Mouse (Mus musculus) hindbrain, embryonic 14.5 days (tissue): ENCODE data around the gene Nr2c2. TPM values are rescaled to one million over a fixed set of nuclear protein-coding genes. Genes with fewer than 3 reads are reported as not detected.

Experiments
- ATAC-seq: fragments of 200-750 bp; cut with Nextera tagmentation; 2 replicates; pipeline ENCODE4 v1.8.0; 2017; ENCODE audit warnings: moderate number of reproducible peaks, mild to moderate bottlenecking, moderate TSS enrichment, moderate library complexity; ENCODE audit not compliant: low FRiP score
- DNase-seq: peaks from one replicate; pipeline ENCODE4 v3.0.0-alpha.2; 2015; ENCODE audit warnings: low spot score
- H3K27ac ChIP-seq: fragments of 300-500 bp; sonication (generic); 2 replicates; pipeline ENCODE4 v1.5.1; 2014; ENCODE audit warnings: mild to moderate bottlenecking, moderate library complexity
- H3K27me3 ChIP-seq: fragments of 300-500 bp; sonication (generic); 2 replicates; pipeline ENCODE4 v1.6.1; 2014; ENCODE audit warnings: mild to moderate bottlenecking, low read length, mixed read lengths; ENCODE audit not compliant: control insufficient read depth, insufficient read depth
- H3K36me3 ChIP-seq: fragments of 300-500 bp; sonication (generic); replicated peaks from 2 replicates; pipeline ENCODE4 v1.6.1; 2014; ENCODE audit not compliant: control insufficient read depth, insufficient read depth
- H3K4me1 ChIP-seq: fragments of 300-500 bp; sonication (generic); replicated peaks from 2 replicates; pipeline ENCODE4 v1.6.1; 2014; ENCODE audit warnings: antibody characterized with exemption, low read length, mixed read lengths; ENCODE audit not compliant: control insufficient read depth, insufficient read depth
- H3K4me2 ChIP-seq: fragments of 300-500 bp; sonication (generic); replicated peaks from 2 replicates; pipeline ENCODE4 v1.6.1; 2014; ENCODE audit warnings: mild to moderate bottlenecking, moderate library complexity
- H3K4me3 ChIP-seq: fragments of 300-500 bp; sonication (generic); replicated peaks from 2 replicates; pipeline ENCODE4 v1.5.1; 2014; ENCODE audit warnings: mild to moderate bottlenecking, low read length
- H3K9ac ChIP-seq: fragments of 300-500 bp; sonication (generic); 2 replicates; pipeline ENCODE4 v1.6.1; 2014
- H3K9me3 ChIP-seq: fragments of 300-500 bp; sonication (generic); 2 replicates; pipeline ENCODE4 v1.6.1; 2016; ENCODE audit warnings: low read length; ENCODE audit not compliant: control insufficient read depth
- WGBS: fragments of 180-500 bp; shearing (Covaris S2); extraction: QIAGEN DNeasy Blood & Tissue Kit; methylation state at CpG from one replicate; pipeline ENCODE4 v1.1.7; 2014; 5-methylcytosine and 5-hydroxymethylcytosine counted together
- polyA plus RNA-seq: library from polyadenylated mRNA; unstranded; fragments of >200 nt; fragmentation: Nextera tagmentation; extraction: Ambion mirVana; gene quantifications from 2 replicates; pipeline ENCODE4 v1.2.1, GENCODE M21; 2014

The Nr2c2 gene
- polyA plus RNA-seq, 1 experiment from 2014 or later, result 34.9 TPM

DNA sequence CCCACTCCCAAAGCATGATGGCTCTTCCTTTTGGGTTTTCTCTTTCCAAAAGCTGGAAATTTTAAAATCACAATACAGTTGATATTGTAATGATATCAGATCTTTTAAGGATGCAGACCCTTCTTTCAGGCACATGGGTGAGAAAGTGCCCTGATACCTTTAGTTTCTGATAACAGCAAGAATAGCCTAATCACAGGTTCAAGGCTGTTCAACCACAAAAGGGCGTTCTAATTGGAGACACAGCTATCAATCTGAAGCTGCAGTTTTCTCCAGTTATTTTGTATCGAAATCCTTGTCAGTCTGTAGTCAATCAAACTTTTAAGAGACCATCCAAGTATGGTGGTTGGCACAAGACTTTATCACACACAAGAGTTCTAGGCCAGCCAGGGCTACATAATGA is 2.7 kb downstream of the Nr2c2 start:
- DNase-seq (no peak), ATAC-seq (no peak)
- H3K4me2 ChIP-seq, result peak overlapping the region; percentile 71; the same call in 1 of the 2 replicates
- H3K9ac ChIP-seq, result no peak overlapping the region
- H3K27ac ChIP-seq, result no peak overlapping the region
- no peaks in the 10 kb centered on the region for H3K9me3 ChIP-seq
- H3K4me3 ChIP-seq, result no peak overlapping the region
- no peaks in the 10 kb centered on the region for H3K27me3 ChIP-seq
- H3K36me3 ChIP-seq, result no peaks in the 10 kb centered on the region
- peaks cover 30% of the 10 kb centered on the region for H3K4me1 ChIP-seq
- 92% methylated on average over 2 of the region's 2 CpGs for WGBS

DNA sequence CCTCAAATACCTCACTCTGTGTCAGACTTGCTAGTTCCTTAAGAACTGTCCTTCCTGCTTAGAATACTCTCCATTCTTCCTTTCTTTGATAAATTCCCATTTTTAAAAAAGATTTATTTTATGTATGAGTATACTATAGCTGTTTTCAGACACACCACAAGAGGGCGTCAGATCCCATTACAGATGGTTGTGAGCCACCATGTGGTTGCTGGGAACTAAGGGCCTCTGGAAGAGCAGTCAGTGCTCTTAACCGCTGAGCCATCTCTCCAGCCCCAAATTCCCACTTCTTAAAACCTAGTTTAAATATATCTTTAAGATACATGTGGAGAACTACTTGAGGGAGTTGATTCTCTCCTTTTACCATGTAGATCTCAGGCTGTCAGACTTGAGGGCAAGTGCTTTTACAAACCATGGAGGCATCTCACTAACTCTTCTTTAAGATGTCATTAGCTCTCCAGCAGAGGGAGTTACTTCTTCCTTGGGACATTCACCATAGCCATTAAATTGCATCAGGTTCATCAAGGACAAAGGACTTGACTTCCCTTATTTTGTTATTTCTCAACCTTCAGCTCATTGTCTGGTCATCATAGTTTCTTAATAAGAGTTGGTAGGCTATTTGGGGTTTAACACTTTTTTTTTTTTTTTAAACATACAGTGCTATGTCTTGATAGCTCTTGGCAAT is 9.6 kb downstream of the Nr2c2 start:
- no peaks in the 10 kb centered on the region for H3K4me1 ChIP-seq
- 69% methylated on average over 2 of the region's 2 CpGs for WGBS
- no peaks in the 10 kb centered on the region for H3K9me3 ChIP-seq
- no peaks in the 10 kb centered on the region for H3K27me3 ChIP-seq
- no peak overlapping the region for H3K4me3 ChIP-seq
- DNase-seq, result no peak
- H3K36me3 ChIP-seq, result no peaks in the 10 kb centered on the region
- ATAC-seq, result no peak
- H3K9ac ChIP-seq, result no peak overlapping the region
- no peak overlapping the region for H3K27ac ChIP-seq
- no peak overlapping the region for H3K4me2 ChIP-seq

GRCm38 (mm10) chr6:92124547-92124946 is 33.4 kb downstream of the Nr2c2 start:
- no peaks in the 10 kb centered on the region for H3K4me1 ChIP-seq
- no peaks in the 10 kb centered on the region for H3K36me3 ChIP-seq
- no peak overlapping the region for H3K27ac ChIP-seq
- H3K4me2 ChIP-seq, result no peak overlapping the region
- H3K27me3 ChIP-seq, result no peaks in the 10 kb centered on the region
- DNase-seq (no peak), ATAC-seq (no peak)
- no peak overlapping the region for H3K4me3 ChIP-seq
- no peak overlapping the region for H3K9ac ChIP-seq
- no peaks in the 10 kb centered on the region for H3K9me3 ChIP-seq

- Histone ChIP-seq H3K4me1 (no peaks in the 10 kb centered on the region), H3K9me3 (no peaks in the 10 kb centered on the region), H3K4me3 (no peak overlapping the region), H3K27me3 (no peaks in the 10 kb centered on the region), H3K27ac (no peak overlapping the region), H3K9ac (no peak overlapping the region), H3K4me2 (no peak overlapping the region), H3K36me3 (no peaks in the 10 kb centered on the region)
- ATAC-seq (no peak), DNase-seq (no peak)
- WGBS, result 100% methylated on average over 1 of the region's 1 CpGs
Observed at GRCm38 (mm10) chr6:92126861-92127468, 35.8 kb downstream of the Nr2c2 start.

DNA sequence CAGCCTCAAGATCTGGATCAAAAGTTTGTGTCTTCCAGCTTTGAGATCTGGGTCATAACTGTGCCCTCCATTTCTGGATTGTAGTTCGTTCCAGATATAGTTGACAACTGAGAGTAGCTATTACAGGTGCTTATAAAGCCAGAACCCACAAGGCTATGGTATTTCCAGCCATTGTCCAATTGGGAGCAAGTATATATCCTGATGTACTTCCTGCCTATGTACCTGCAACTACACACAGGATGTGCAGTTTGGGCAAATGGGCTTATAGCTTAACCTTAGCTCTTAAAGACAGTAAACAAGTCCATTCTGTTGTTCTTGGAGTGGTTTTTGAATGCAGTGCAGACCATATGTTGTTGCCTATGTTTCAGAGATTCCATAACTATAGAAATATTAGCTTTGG is 40.3 kb downstream of the Nr2c2 start:
- Histone ChIP-seq H3K4me2 (no peak overlapping the region), H3K27ac (no peak overlapping the region), H3K4me1 (no peaks in the 10 kb centered on the region), H3K4me3 (no peak overlapping the region), H3K9me3 (no peaks in the 10 kb centered on the region), H3K9ac (no peak overlapping the region), H3K36me3 (no peaks in the 10 kb centered on the region), H3K27me3 (no peaks in the 10 kb centered on the region)
- WGBS, result 98% methylated on average over 1 of the region's 1 CpGs
- no peak for DNase-seq
- no peak for ATAC-seq

GRCm38 (mm10) chr6:92132021-92132911 is 41.1 kb downstream of the Nr2c2 start:
- 89% methylated on average over 3 of the region's 3 CpGs for WGBS

GRCm38 (mm10) chr6:92133617-92134016 is 42.4 kb downstream of the Nr2c2 start:
- H3K9ac ChIP-seq, result no peak overlapping the region
- DNase-seq (no peak), ATAC-seq (no peak)
- H3K4me2 ChIP-seq, result no peak overlapping the region
- H3K36me3 ChIP-seq, result no peaks in the 10 kb centered on the region
- H3K27me3 ChIP-seq, result no peaks in the 10 kb centered on the region
- WGBS, result 98% methylated on average over 2 of the region's 2 CpGs
- H3K4me3 ChIP-seq, result no peak overlapping the region
- no peaks in the 10 kb centered on the region for H3K4me1 ChIP-seq
- no peak overlapping the region for H3K27ac ChIP-seq
- H3K9me3 ChIP-seq, result no peaks in the 10 kb centered on the region

More at GRCm38 (mm10) chr6:92132021-92132911, 41.1 kb downstream of the Nr2c2 start:
- no peaks in the 10 kb centered on the region for H3K9me3 ChIP-seq
- no peak for DNase-seq
- H3K9ac ChIP-seq, result no peak overlapping the region
- H3K36me3 ChIP-seq, result no peaks in the 10 kb centered on the region
- ATAC-seq, result no peak
- H3K4me1 ChIP-seq, result no peaks in the 10 kb centered on the region
- no peaks in the 10 kb centered on the region for H3K27me3 ChIP-seq
- no peak overlapping the region for H3K27ac ChIP-seq
- no peak overlapping the region for H3K4me2 ChIP-seq
- H3K4me3 ChIP-seq, result no peak overlapping the region

DNA sequence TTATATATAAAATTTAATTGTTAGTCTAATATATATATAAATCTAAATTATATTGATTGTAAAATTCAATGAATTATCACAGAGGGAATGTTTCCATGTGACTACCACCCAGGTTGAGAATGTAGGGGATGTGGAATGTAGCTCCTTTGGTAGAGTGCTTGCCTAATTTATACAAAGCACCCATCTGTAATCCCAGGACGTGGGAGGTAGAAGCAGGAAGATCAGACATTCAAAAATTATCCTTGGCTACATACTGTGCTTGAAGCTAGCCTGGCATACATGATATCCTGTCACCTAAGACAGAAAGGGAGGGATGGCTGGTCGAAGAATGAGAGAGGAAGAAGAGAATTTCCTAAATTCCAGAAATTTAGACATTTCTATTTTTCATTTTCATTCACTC is 45.2 kb downstream of the Nr2c2 start:
- H3K27me3 ChIP-seq, result no peaks in the 10 kb centered on the region
- H3K36me3 ChIP-seq, result peaks cover 12% of the 10 kb centered on the region
- ATAC-seq (no peak), DNase-seq (no peak)
- no peaks in the 10 kb centered on the region for H3K4me1 ChIP-seq
- H3K4me3 ChIP-seq, result no peak overlapping the region
- H3K9ac ChIP-seq, result no peak overlapping the region
- WGBS, result 71% methylated on average over 2 of the region's 2 CpGs
- no peak overlapping the region for H3K27ac ChIP-seq
- no peaks in the 10 kb centered on the region for H3K9me3 ChIP-seq
- H3K4me2 ChIP-seq, result no peak overlapping the region

- H3K36me3 ChIP-seq, result peaks cover 40% of the 10 kb centered on the region
- no peaks in the 10 kb centered on the region for H3K27me3 ChIP-seq
- no peak overlapping the region for H3K4me2 ChIP-seq
- ATAC-seq, result no peak
- WGBS, result 95% methylated on average over 4 of the region's 4 CpGs
- no peak overlapping the region for H3K27ac ChIP-seq
- H3K4me1 ChIP-seq, result no peaks in the 10 kb centered on the region
- H3K9ac ChIP-seq, result no peak overlapping the region
- DNase-seq, result no peak
- no peaks in the 10 kb centered on the region for H3K9me3 ChIP-seq
- H3K4me3 ChIP-seq, result no peak overlapping the region
Observed at GRCm38 (mm10) chr6:92145881-92146280, 54.7 kb downstream of the Nr2c2 start.
